Mouse (Mus musculus) v-Abl transformed pro-B cells (cell line): ENCODE measurements at regions not wholly inside any gene's neighbourhood (a gene's known extent, or its start where the extent isn't known, plus 50 kb on each side); places are given as distances from the start of the nearest gene placed in this dataset.

Source experiments
- in situ Hi-C, 2 experiments: fragments of 400-800 bp; cut with MboI; formaldehyde crosslinking; loops; one replicate each; pipeline ENCODE4 v1.15.1; 2025; ENCODE audit not compliant: unreplicated experiment in 2 of 2

- in situ Hi-C loops, result no loop called here
Observed at GRCm38 (mm10) chr14:25243698-25244097, 215.3 kb upstream of the Zmiz1 start.

- in situ Hi-C loops, result no loop called here
Observed at GRCm38 (mm10) chr14:25244841-25245240, 214.1 kb upstream of the Zmiz1 start.

GRCm38 (mm10) chr14:25245691-25246090, 213.3 kb upstream of the Zmiz1 start:
- in situ Hi-C loops, result no loop called here

GRCm38 (mm10) chr14:25248941-25249340, 210.0 kb upstream of the Zmiz1 start:
- in situ Hi-C loops, result no loop called here

- in situ Hi-C loops, result no loop called here
Observed at GRCm38 (mm10) chr14:25253016-25253850, 205.8 kb upstream of the Zmiz1 start.

- in situ Hi-C loops, result no loop called here
Observed at GRCm38 (mm10) chr14:25263121-25263520, 195.9 kb upstream of the Zmiz1 start.

- in situ Hi-C loops, result no loop called here
Observed at GRCm38 (mm10) chr14:25266846-25267245, 192.1 kb upstream of the Zmiz1 start.

GRCm38 (mm10) chr14:25268090-25268631, 190.8 kb upstream of the Zmiz1 start:
- in situ Hi-C loops, result no loop called here

GRCm38 (mm10) chr14:25270227-25270876, 188.6 kb upstream of the Zmiz1 start:
- in situ Hi-C loops, result no loop called here

- in situ Hi-C loops, result no loop called here
Observed at GRCm38 (mm10) chr14:25272366-25273156, 186.4 kb upstream of the Zmiz1 start.

- in situ Hi-C loops, result no loop called here
Observed at GRCm38 (mm10) chr14:25279751-25280150, 179.2 kb upstream of the Zmiz1 start.

- in situ Hi-C loops, result no loop called here
Observed at GRCm38 (mm10) chr14:25292557-25292956, 166.4 kb upstream of the Zmiz1 start.

- in situ Hi-C loops, result no loop called here
Observed at GRCm38 (mm10) chr14:25294226-25294625, 164.8 kb upstream of the Zmiz1 start.

- in situ Hi-C loops, result no loop called here
Observed at GRCm38 (mm10) chr14:25295688-25296350, 163.2 kb upstream of the Zmiz1 start.

GRCm38 (mm10) chr14:25299673-25300190, 159.3 kb upstream of the Zmiz1 start:
- in situ Hi-C loops, result loop anchor here in 1 of 2 experiments (25.0 kb wide), 1 partner anchor 787 kb away; no protein-coding TSS in a partner anchor

- in situ Hi-C loops, result loop anchor here in 1 of 2 experiments (25.0 kb wide), 1 partner anchor 789 kb away; no protein-coding TSS in a partner anchor
Observed at GRCm38 (mm10) chr14:25301336-25302031, 157.5 kb upstream of the Zmiz1 start.

- in situ Hi-C loops, result loop anchor here in 1 of 2 experiments (25.0 kb wide), 1 partner anchor 792 kb away; no protein-coding TSS in a partner anchor
Observed at GRCm38 (mm10) chr14:25304391-25304851, 154.6 kb upstream of the Zmiz1 start.

GRCm38 (mm10) chr14:25306166-25306565, 152.8 kb upstream of the Zmiz1 start:
- in situ Hi-C loops, result loop anchor here in 1 of 2 experiments (25.0 kb wide), 1 partner anchor 794 kb away; no protein-coding TSS in a partner anchor
